Mouse (Mus musculus) hindbrain, embryonic 13.5 days (tissue): ENCODE results near the gene Card10. TPM values are rescaled to one million over a fixed set of nuclear protein-coding genes. Genes with fewer than 3 reads are reported as not detected.

ENCODE experiments used
- ATAC-seq: fragments of 200-750 bp; cut with Nextera tagmentation; 2 replicates; pipeline ENCODE4 v1.8.0; 2017; ENCODE audit warnings: moderate TSS enrichment; ENCODE audit not compliant: low FRiP score
- H3K27ac ChIP-seq: fragments of 300-500 bp; sonication (generic); 2 replicates; pipeline ENCODE4 v1.5.1; 2015; ENCODE audit warnings: inconsistent platforms, mild to moderate bottlenecking, moderate library complexity
- H3K27me3 ChIP-seq: fragments of 300-500 bp; sonication (generic); 2 replicates; pipeline ENCODE4 v1.6.1; 2015; ENCODE audit warnings: mild to moderate bottlenecking, inconsistent platforms
- H3K36me3 ChIP-seq: fragments of 300-500 bp; sonication (generic); 2 replicates; pipeline ENCODE4 v1.6.1; 2015; ENCODE audit warnings: mild to moderate bottlenecking, inconsistent platforms
- H3K4me1 ChIP-seq: fragments of 300-500 bp; sonication (generic); replicated peaks from 2 replicates; pipeline ENCODE4 v1.6.1; 2015; ENCODE audit warnings: inconsistent platforms
- H3K4me2 ChIP-seq: fragments of 300-500 bp; sonication (generic); 2 replicates; pipeline ENCODE4 v1.6.1; 2015; ENCODE audit warnings: inconsistent platforms, mild to moderate bottlenecking, moderate library complexity
- H3K4me3 ChIP-seq: fragments of 300-500 bp; sonication (generic); 2 replicates; pipeline ENCODE4 v1.5.1; 2015; ENCODE audit warnings: mild to moderate bottlenecking, inconsistent platforms
- H3K9ac ChIP-seq: fragments of 300-500 bp; sonication (generic); 2 replicates; pipeline ENCODE4 v1.6.1; 2015; ENCODE audit warnings: mild to moderate bottlenecking, inconsistent platforms
- H3K9me3 ChIP-seq: fragments of 300-500 bp; sonication (generic); 2 replicates; pipeline ENCODE4 v1.6.1; 2016; ENCODE audit warnings: inconsistent platforms
- WGBS: fragments of 180-500 bp; shearing (Covaris S2); methylation state at CpG from one replicate; pipeline ENCODE4 v1.1.7; 2015; 5-methylcytosine and 5-hydroxymethylcytosine counted together
- polyA plus RNA-seq: library from polyadenylated mRNA; unstranded; fragments of >200 nt; fragmentation: Nextera tagmentation; extraction: Ambion mirVana; gene quantifications from 2 replicates; pipeline ENCODE4 v1.2.1, GENCODE M21; 2015

The Card10 gene
- polyA plus RNA-seq, 1 experiment from 2014 or later: 1.6 TPM

- Histone ChIP-seq H3K4me2 (no peak overlapping the region), H3K9me3 (no peaks in the 10 kb centered on the region), H3K27ac (no peak overlapping the region), H3K4me3 (no peak overlapping the region), H3K4me1 (peaks cover 13% of the 10 kb centered on the region), H3K9ac (0 out of 2 replicates have a peak overlapping the region, but pooled peaks have one; percentile 13), H3K36me3 (no peaks in the 10 kb centered on the region), H3K27me3 (0 out of 2 replicates have a peak, but pooled peaks cover 2% of the 10 kb centered on the region)
- ATAC-seq: no peak
- 74% methylated on average over 8 of the region's 8 CpGs for WGBS
These were observed 23.6 kb downstream of the Card10 start for GRCm38 (mm10) chr15:78779253-78779652.

- Histone ChIP-seq H3K27ac (peak overlapping the region; percentile 49), H3K9ac (no peak overlapping the region; the same call in 1 of the 2 replicates), H3K27me3 (0 out of 2 replicates have a peak, but pooled peaks cover 2% of the 10 kb centered on the region), H3K4me3 (no peak overlapping the region), H3K4me1 (peaks cover 22% of the 10 kb centered on the region), H3K9me3 (no peaks in the 10 kb centered on the region), H3K36me3 (no peaks in the 10 kb centered on the region), H3K4me2 (no peak overlapping the region)
- WGBS: 41% methylated on average over 14 of the region's 15 CpGs
- no peak for ATAC-seq
These were observed 24.6 kb downstream of the Card10 start for GRCm38 (mm10) chr15:78778077-78778870.

GRCm38 (mm10) chr15:78773290-78773729, 29.5 kb downstream of the Card10 start, which contains the start of gene Mfng:
TSS of gene Mfng (minus strand) at chr15:78773475.
- H3K36me3 ChIP-seq: no peaks in the 10 kb centered on the region
- H3K4me1 ChIP-seq: peaks cover 52% of the 10 kb centered on the region
- peak within 1 kb of the TSS; percentile 48 for H3K4me2 ChIP-seq
- under 1% methylated on average over 11 of the region's 11 CpGs for WGBS
- peak within 1 kb of the TSS; percentile 34 for H3K4me3 ChIP-seq
- H3K9me3 ChIP-seq: no peaks in the 10 kb centered on the region
- no peaks in the 10 kb centered on the region for H3K27me3 ChIP-seq
- peak within 1 kb of the TSS; percentile 62 for H3K9ac ChIP-seq
- H3K27ac ChIP-seq: peak within 1 kb of the TSS; percentile 84
- peak; percentile 46 for ATAC-seq

- Histone ChIP-seq H3K36me3 (no peaks in the 10 kb centered on the region), H3K4me1 (peaks cover 53% of the 10 kb centered on the region), H3K4me2 (peak overlapping the region; percentile 48), H3K9ac (peak overlapping the region; percentile 62), H3K27me3 (no peaks in the 10 kb centered on the region), H3K4me3 (peak overlapping the region; percentile 34), H3K9me3 (no peaks in the 10 kb centered on the region), H3K27ac (peak overlapping the region; percentile 84)
- no peak for ATAC-seq
- WGBS: 35% methylated on average over 14 of the region's 14 CpGs
These were observed 30.0 kb downstream of the Card10 start for GRCm38 (mm10) chr15:78772856-78773255.

- H3K36me3 ChIP-seq: no peaks in the 10 kb centered on the region
- peaks cover 52% of the 10 kb centered on the region for H3K4me1 ChIP-seq
- peak overlapping the region; percentile 34 for H3K4me3 ChIP-seq
- peak overlapping the region; percentile 84 for H3K27ac ChIP-seq
- H3K27me3 ChIP-seq: no peaks in the 10 kb centered on the region
- peak overlapping the region; percentile 48 for H3K4me2 ChIP-seq
- H3K9ac ChIP-seq: peak overlapping the region; percentile 62; the same call in 1 of the 2 replicates
- ATAC-seq: no peak
- H3K9me3 ChIP-seq: no peaks in the 10 kb centered on the region
- 47% methylated on average over 4 of the region's 4 CpGs for WGBS
These were observed 30.5 kb downstream of the Card10 start for GRCm38 (mm10) chr15:78772368-78772763.

- Histone ChIP-seq H3K4me3 (peak overlapping the region; percentile 34), H3K4me1 (peaks cover 58% of the 10 kb centered on the region), H3K4me2 (peak overlapping the region; percentile 48), H3K27me3 (no peaks in the 10 kb centered on the region), H3K36me3 (no peaks in the 10 kb centered on the region), H3K9ac (peak overlapping the region; percentile 47; the same call in 1 of the 2 replicates), H3K27ac (peak overlapping the region; percentile 84), H3K9me3 (no peaks in the 10 kb centered on the region)
- WGBS: 40% methylated on average over 19 of the region's 19 CpGs
- ATAC-seq: 0 out of 2 replicates have a peak, but pooled peaks have one; percentile 9
These were observed 31.1 kb downstream of the Card10 start for GRCm38 (mm10) chr15:78771531-78772367.

GRCm38 (mm10) chr15:78770983-78771355, 31.9 kb downstream of the Card10 start:
- Histone ChIP-seq H3K4me1 (peaks cover 58% of the 10 kb centered on the region), H3K9me3 (no peaks in the 10 kb centered on the region), H3K27ac (peak overlapping the region; percentile 84), H3K36me3 (no peaks in the 10 kb centered on the region), H3K27me3 (no peaks in the 10 kb centered on the region), H3K4me2 (peak overlapping the region; percentile 48), H3K4me3 (0 out of 2 replicates have a peak overlapping the region, but pooled peaks have one; percentile 34), H3K9ac (no peak overlapping the region; the same call in 1 of the 2 replicates)
- 4% methylated on average over 5 of the region's 5 CpGs for WGBS
- ATAC-seq: peak; percentile 34; the same call in 1 of the 2 replicates

GRCm38 (mm10) chr15:78770234-78770982, 32.4 kb downstream of the Card10 start:
- Histone ChIP-seq H3K9ac (peak overlapping the region; percentile 58), H3K4me3 (0 out of 2 replicates have a peak overlapping the region, but pooled peaks have one; percentile 17), H3K4me2 (peak overlapping the region; percentile 48), H3K27me3 (no peaks in the 10 kb centered on the region), H3K36me3 (no peaks in the 10 kb centered on the region), H3K9me3 (no peaks in the 10 kb centered on the region), H3K4me1 (peaks cover 58% of the 10 kb centered on the region), H3K27ac (peak overlapping the region; percentile 84)
- WGBS: 21% methylated on average over 9 of the region's 9 CpGs
- no peak; the same call in 1 of the 2 replicates for ATAC-seq

GRCm38 (mm10) chr15:78769064-78769463, 33.8 kb downstream of the Card10 start:
- Histone ChIP-seq H3K27ac (no peak overlapping the region), H3K9ac (no peak overlapping the region), H3K36me3 (no peaks in the 10 kb centered on the region), H3K4me2 (peak overlapping the region; percentile 48; the same call in 1 of the 2 replicates), H3K9me3 (no peaks in the 10 kb centered on the region), H3K4me3 (no peak overlapping the region), H3K27me3 (no peaks in the 10 kb centered on the region), H3K4me1 (peaks cover 57% of the 10 kb centered on the region)
- WGBS: 89% methylated on average over 4 of the region's 4 CpGs
- no peak for ATAC-seq

- Histone ChIP-seq H3K36me3 (0 out of 2 replicates have a peak, but pooled peaks cover 4% of the 10 kb centered on the region), H3K4me1 (peaks cover 24% of the 10 kb centered on the region), H3K9ac (no peak overlapping the region), H3K27ac (peak overlapping the region; percentile 72), H3K9me3 (no peaks in the 10 kb centered on the region), H3K4me3 (no peak overlapping the region), H3K27me3 (no peaks in the 10 kb centered on the region), H3K4me2 (no peak overlapping the region)
- WGBS: 73% methylated on average over 5 of the region's 5 CpGs
- ATAC-seq: no peak
These were observed 39.1 kb downstream of the Card10 start for GRCm38 (mm10) chr15:78763704-78764103.

- Histone ChIP-seq H3K9me3 (no peaks in the 10 kb centered on the region), H3K27me3 (no peaks in the 10 kb centered on the region), H3K4me2 (no peak overlapping the region), H3K4me1 (peaks cover 20% of the 10 kb centered on the region), H3K36me3 (0 out of 2 replicates have a peak, but pooled peaks cover 4% of the 10 kb centered on the region), H3K4me3 (no peak overlapping the region), H3K27ac (peak overlapping the region; percentile 72), H3K9ac (no peak overlapping the region)
- WGBS: 23% methylated on average over 9 of the region's 10 CpGs
- 0 out of 2 replicates have a peak, but pooled peaks have one; percentile 23 for ATAC-seq
These were observed 39.6 kb downstream of the Card10 start for GRCm38 (mm10) chr15:78763210-78763609.
